Mouse (Mus musculus) hindbrain, embryonic 12.5 days (tissue): ENCODE data around the gene Mall. TPM values are rescaled to one million over a fixed set of nuclear protein-coding genes. Genes with fewer than 3 reads are reported as not detected.

Experiments used
- ATAC-seq: fragments of 200-750 bp; cut with Nextera tagmentation; 2 replicates; pipeline ENCODE4 v1.8.0; 2017; ENCODE audit warnings: moderate TSS enrichment; ENCODE audit not compliant: low FRiP score
- H3K27ac ChIP-seq: fragments of 300-500 bp; sonication (generic); 2 replicates; pipeline ENCODE4 v1.5.1; 2016; ENCODE audit warnings: mild to moderate bottlenecking
- H3K27me3 ChIP-seq: fragments of 300-500 bp; sonication (generic); 2 replicates; pipeline ENCODE4 v1.6.1; 2016; ENCODE audit warnings: mild to moderate bottlenecking
- H3K36me3 ChIP-seq: fragments of 300-500 bp; sonication (generic); 2 replicates; pipeline ENCODE4 v1.6.1; 2016; ENCODE audit warnings: mild to moderate bottlenecking
- H3K4me1 ChIP-seq: fragments of 300-500 bp; sonication (generic); 2 replicates; pipeline ENCODE4 v1.6.1; 2016
- H3K4me2 ChIP-seq: fragments of 300-500 bp; sonication (generic); replicated peaks from 2 replicates; pipeline ENCODE4 v1.6.1; 2016; ENCODE audit warnings: mild to moderate bottlenecking
- H3K4me3 ChIP-seq: fragments of 300-500 bp; sonication (generic); 2 replicates; pipeline ENCODE4 v1.5.1; 2016; ENCODE audit warnings: mild to moderate bottlenecking
- H3K9ac ChIP-seq: fragments of 300-500 bp; sonication (generic); 2 replicates; pipeline ENCODE4 v1.6.1; 2016; ENCODE audit warnings: mild to moderate bottlenecking, moderate library complexity
- H3K9me3 ChIP-seq: fragments of 300-500 bp; sonication (generic); replicated peaks from 2 replicates; pipeline ENCODE4 v1.6.1; 2016; ENCODE audit warnings: mild to moderate bottlenecking
- WGBS: fragments of 180-500 bp; shearing (Covaris S2); methylation state at CpG from one replicate; pipeline ENCODE4 v1.1.7; 2016; 5-methylcytosine and 5-hydroxymethylcytosine counted together
- polyA plus RNA-seq: library from polyadenylated mRNA; unstranded; fragments of >200 nt; fragmentation: Nextera tagmentation; extraction: Ambion mirVana; gene quantifications from 2 replicates; pipeline ENCODE4 v1.2.1, GENCODE M21; 2016

The Mall gene
- polyA plus RNA-seq, 1 experiment from 2014 or later, result 1.1 TPM

GRCm38 (mm10) chr2:127728146-127728545, 1.6 kb downstream of the Mall start:
- no peak overlapping the region for H3K9ac ChIP-seq
- peaks cover 8% of the 10 kb centered on the region for H3K4me1 ChIP-seq
- H3K27ac ChIP-seq, result no peak overlapping the region
- H3K4me2 ChIP-seq, result no peak overlapping the region
- H3K36me3 ChIP-seq, result no peaks in the 10 kb centered on the region
- H3K27me3 ChIP-seq, result peaks cover 22% of the 10 kb centered on the region
- H3K4me3 ChIP-seq, result no peak overlapping the region
- H3K9me3 ChIP-seq, result no peaks in the 10 kb centered on the region
- 80% methylated on average over 6 of the region's 6 CpGs for WGBS
- no peak for ATAC-seq

DNA sequence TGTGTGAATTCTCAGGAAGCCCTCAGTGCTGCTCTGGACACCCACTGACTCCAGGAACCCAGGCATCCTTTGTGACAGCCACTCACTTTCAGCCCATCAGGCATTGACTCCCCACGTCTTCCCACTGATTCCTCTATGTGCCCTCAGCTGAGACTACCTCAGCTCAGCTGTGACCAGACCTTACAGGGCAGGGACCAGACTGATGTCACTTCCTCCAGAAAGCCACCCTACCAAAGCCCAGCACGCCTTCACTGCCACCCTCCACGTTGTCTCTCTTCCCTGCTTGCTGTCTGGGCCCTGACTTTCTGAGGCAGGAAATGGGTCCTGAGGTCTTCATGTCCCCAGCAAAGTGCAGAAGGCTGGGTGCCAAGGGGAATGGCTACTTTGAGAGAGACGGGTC, 6.5 kb downstream of the Mall start:
- H3K36me3 ChIP-seq, result no peaks in the 10 kb centered on the region
- H3K9me3 ChIP-seq, result no peaks in the 10 kb centered on the region
- H3K4me3 ChIP-seq, result no peak overlapping the region
- 0 out of 2 replicates have a peak overlapping the region, but pooled peaks have one; percentile 30 for H3K27ac ChIP-seq
- 57% methylated on average over 4 of the region's 4 CpGs for WGBS
- ATAC-seq, result no peak
- no peak overlapping the region for H3K9ac ChIP-seq
- no peak overlapping the region for H3K4me2 ChIP-seq
- H3K4me1 ChIP-seq, result peaks cover 5% of the 10 kb centered on the region; the same call in 1 of the 2 replicates
- H3K27me3 ChIP-seq, result no peaks in the 10 kb centered on the region

GRCm38 (mm10) chr2:127722176-127722892, 7.4 kb downstream of the Mall start:
- no peak overlapping the region for H3K9ac ChIP-seq
- no peaks in the 10 kb centered on the region for H3K27me3 ChIP-seq
- peaks cover 5% of the 10 kb centered on the region; the same call in 1 of the 2 replicates for H3K4me1 ChIP-seq
- WGBS, result 60% methylated on average over 7 of the region's 7 CpGs
- no peak overlapping the region for H3K4me2 ChIP-seq
- ATAC-seq, result no peak
- H3K36me3 ChIP-seq, result no peaks in the 10 kb centered on the region
- peak overlapping the region; percentile 55; the same call in 1 of the 2 replicates for H3K27ac ChIP-seq
- no peaks in the 10 kb centered on the region for H3K9me3 ChIP-seq
- no peak overlapping the region for H3K4me3 ChIP-seq

DNA sequence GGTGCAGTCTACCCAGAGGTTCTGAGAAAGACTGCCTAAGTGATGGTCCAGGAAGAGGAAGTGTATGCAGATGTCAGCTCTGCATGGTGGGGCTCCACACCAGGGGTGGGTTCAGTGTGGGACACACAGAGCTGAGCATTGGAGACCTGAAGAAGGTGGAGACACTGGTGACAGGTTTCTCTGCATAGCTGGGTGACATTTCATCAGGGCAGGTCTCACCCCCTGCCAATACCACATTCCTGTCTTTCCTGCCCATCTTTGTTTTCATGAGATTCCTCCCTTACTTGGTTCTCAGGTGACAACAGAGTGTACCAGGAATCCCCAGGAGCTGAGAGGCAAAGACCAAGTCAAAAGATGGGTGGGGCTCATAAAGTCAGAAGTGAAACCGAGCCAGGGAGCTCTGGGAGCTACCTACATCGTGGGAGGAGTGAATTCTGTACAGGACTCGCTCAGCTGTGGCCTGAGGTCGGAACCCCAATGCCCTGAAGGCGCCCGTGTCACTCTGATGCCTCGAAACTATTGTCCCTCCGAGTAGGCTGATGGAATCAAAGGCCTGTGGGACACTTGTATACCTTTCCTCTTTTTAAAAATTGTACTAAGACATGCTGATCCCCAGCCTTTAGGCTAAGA, 10.8 kb downstream of the Mall start:
- Histone ChIP-seq H3K9me3 (no peaks in the 10 kb centered on the region), H3K4me1 (peaks cover 5% of the 10 kb centered on the region; the same call in 1 of the 2 replicates), H3K27ac (no peak overlapping the region), H3K27me3 (no peaks in the 10 kb centered on the region), H3K9ac (no peak overlapping the region), H3K36me3 (no peaks in the 10 kb centered on the region), H3K4me2 (no peak overlapping the region), H3K4me3 (no peak overlapping the region)
- no peak for ATAC-seq
- 62% methylated on average over 8 of the region's 8 CpGs for WGBS

GRCm38 (mm10) chr2:127714726-127715125, 15.0 kb downstream of the Mall start:
- 48% methylated on average over 3 of the region's 3 CpGs for WGBS

DNA sequence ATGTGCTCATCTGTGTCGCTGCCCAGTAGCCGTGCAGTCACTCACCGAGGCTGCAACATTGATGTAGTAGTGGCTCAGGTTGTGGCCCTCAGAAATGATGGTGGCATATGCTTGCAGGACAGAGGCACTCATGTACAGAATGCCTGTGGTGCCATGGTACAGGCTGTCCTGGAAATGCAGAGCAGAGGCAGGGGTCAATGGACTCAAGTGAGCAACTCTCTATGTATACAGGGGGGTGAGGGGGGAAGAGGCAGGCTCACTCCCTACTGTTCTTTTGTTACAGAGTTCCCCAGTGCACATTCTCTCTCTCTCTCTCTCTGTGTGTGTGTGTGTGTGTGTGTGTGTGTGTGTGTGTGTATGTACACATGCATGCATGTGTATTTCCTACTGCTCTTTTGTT, 20.9 kb downstream of the Mall start:
- H3K4me1 ChIP-seq, result no peaks in the 10 kb centered on the region
- H3K36me3 ChIP-seq, result no peaks in the 10 kb centered on the region
- no peaks in the 10 kb centered on the region for H3K27me3 ChIP-seq
- no peak for ATAC-seq
- no peak overlapping the region for H3K9ac ChIP-seq
- no peaks in the 10 kb centered on the region for H3K9me3 ChIP-seq
- no peak overlapping the region for H3K4me3 ChIP-seq
- 71% methylated on average over 3 of the region's 3 CpGs for WGBS
- H3K27ac ChIP-seq, result no peak overlapping the region
- H3K4me2 ChIP-seq, result no peak overlapping the region

More at GRCm38 (mm10) chr2:127714726-127715125, 15.0 kb downstream of the Mall start:
- Histone ChIP-seq H3K9ac (no peak overlapping the region), H3K4me1 (no peaks in the 10 kb centered on the region), H3K36me3 (no peaks in the 10 kb centered on the region), H3K4me3 (no peak overlapping the region), H3K27me3 (no peaks in the 10 kb centered on the region), H3K4me2 (no peak overlapping the region), H3K27ac (no peak overlapping the region), H3K9me3 (no peaks in the 10 kb centered on the region)
- ATAC-seq, result no peak

DNA sequence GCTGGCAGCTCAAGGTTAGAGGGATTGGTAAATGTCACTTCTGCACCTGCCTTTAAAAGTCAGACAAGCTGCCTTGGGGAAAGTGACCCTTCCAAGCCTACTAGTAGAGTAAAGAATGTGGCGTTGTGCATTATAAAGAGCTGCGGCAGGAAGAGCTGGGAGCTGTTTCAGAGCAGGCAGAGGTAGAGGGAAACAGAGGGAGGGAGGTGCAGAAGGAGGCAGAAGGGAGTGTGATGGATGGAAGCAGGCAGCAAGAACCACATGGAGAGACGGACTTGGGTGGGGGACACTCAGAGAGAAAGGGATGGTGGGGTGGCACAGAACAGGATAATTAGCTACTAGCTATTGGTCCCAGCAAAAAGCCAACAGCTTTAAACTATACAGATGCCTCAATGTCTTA, 21.7 kb downstream of the Mall start:
- Histone ChIP-seq H3K9me3 (no peaks in the 10 kb centered on the region), H3K27me3 (no peaks in the 10 kb centered on the region), H3K9ac (no peak overlapping the region), H3K4me2 (no peak overlapping the region), H3K4me3 (no peak overlapping the region), H3K36me3 (no peaks in the 10 kb centered on the region), H3K27ac (no peak overlapping the region), H3K4me1 (no peaks in the 10 kb centered on the region)
- 40% methylated on average over 3 of the region's 3 CpGs for WGBS
- ATAC-seq, result no peak

GRCm38 (mm10) chr2:127705267-127705666, 24.5 kb downstream of the Mall start:
- Histone ChIP-seq H3K36me3 (no peaks in the 10 kb centered on the region), H3K9ac (no peak overlapping the region), H3K4me2 (no peak overlapping the region), H3K9me3 (no peaks in the 10 kb centered on the region), H3K4me3 (no peak overlapping the region), H3K27ac (no peak overlapping the region), H3K4me1 (no peaks in the 10 kb centered on the region), H3K27me3 (no peaks in the 10 kb centered on the region)
- ATAC-seq, result no peak
- WGBS, result 83% methylated on average over 6 of the region's 6 CpGs

DNA sequence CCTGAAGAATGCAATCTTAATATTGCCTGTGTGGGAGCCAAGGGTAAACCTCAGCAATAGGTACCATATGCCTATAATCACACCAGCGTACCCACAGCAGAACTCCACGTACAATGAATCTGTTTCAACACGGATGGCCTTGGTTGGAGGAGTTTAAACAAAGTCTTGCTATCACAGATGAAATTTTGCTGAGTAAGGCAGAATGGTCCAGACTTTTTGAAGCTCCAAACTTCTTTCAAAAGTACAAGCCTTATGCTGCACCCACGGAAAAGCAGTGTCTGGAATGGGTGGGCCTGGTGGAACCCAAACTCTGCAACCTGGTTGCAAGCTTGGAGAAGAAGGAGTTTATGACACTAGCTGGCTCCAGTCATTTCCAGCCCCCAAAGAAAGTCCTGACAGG, 40.5 kb downstream of the Mall start:
- Histone ChIP-seq H3K4me1 (no peaks in the 10 kb centered on the region), H3K36me3 (no peaks in the 10 kb centered on the region), H3K9me3 (no peaks in the 10 kb centered on the region), H3K4me2 (no peak overlapping the region), H3K9ac (no peak overlapping the region), H3K4me3 (no peak overlapping the region), H3K27me3 (0 out of 2 replicates have a peak, but pooled peaks cover 5% of the 10 kb centered on the region), H3K27ac (no peak overlapping the region)
- WGBS, result 89% methylated on average over 4 of the region's 4 CpGs
- ATAC-seq, result no peak

DNA sequence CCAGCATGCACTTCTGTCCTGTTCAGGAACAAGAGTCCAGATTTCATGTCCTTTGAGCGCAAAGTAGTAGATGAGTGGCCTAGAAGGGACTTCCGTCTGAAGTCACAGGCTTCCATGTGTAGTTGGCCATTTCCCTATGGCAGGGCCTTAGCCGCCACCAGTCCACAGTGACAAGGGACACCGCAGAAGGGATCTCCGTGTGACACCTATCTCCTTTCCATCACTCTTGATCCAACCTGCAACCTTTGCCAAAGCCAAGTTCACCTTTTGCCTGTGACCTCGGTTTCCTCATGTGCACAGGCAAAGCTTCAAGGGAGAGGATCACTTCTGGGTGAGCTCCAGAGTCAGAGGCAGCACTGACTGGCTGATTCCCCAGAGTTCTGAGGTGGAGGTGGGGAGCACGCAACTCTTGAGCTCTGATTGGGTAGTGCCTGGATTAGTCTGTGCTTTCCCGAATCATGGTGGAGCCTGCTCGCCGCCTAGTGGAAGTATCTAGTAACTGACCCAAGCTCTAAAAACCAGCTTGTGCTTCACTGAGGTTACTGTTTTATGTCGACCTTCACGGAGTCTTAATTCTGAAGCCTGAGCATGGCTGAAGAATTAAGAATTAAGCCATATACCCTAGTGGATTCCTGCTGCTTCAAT, 45.9 kb downstream of the Mall start:
- Histone ChIP-seq H3K4me3 (no peak overlapping the region), H3K36me3 (no peaks in the 10 kb centered on the region), H3K27me3 (0 out of 2 replicates have a peak, but pooled peaks cover 5% of the 10 kb centered on the region), H3K9me3 (no peaks in the 10 kb centered on the region), H3K4me1 (0 out of 2 replicates have a peak, but pooled peaks cover 2% of the 10 kb centered on the region), H3K4me2 (no peak overlapping the region), H3K9ac (no peak overlapping the region), H3K27ac (no peak overlapping the region)
- ATAC-seq, result peak; percentile 60
- 42% methylated on average over 12 of the region's 12 CpGs for WGBS

- Histone ChIP-seq H3K27me3 (no peaks in the 10 kb centered on the region), H3K4me1 (no peaks in the 10 kb centered on the region), H3K36me3 (no peaks in the 10 kb centered on the region), H3K9me3 (no peaks in the 10 kb centered on the region), H3K9ac (no peak overlapping the region), H3K4me2 (no peak overlapping the region), H3K27ac (no peak overlapping the region), H3K4me3 (no peak overlapping the region)
- ATAC-seq, result no peak
- 30% methylated on average over 2 of the region's 2 CpGs for WGBS
Measured at GRCm38 (mm10) chr2:127667843-127668506, 61.8 kb downstream of the Mall start.

- H3K9ac ChIP-seq, result no peak overlapping the region
- no peaks in the 10 kb centered on the region for H3K9me3 ChIP-seq
- H3K27me3 ChIP-seq, result no peaks in the 10 kb centered on the region
- H3K27ac ChIP-seq, result no peak overlapping the region
- H3K4me1 ChIP-seq, result no peaks in the 10 kb centered on the region
- H3K4me3 ChIP-seq, result no peak overlapping the region
- H3K4me2 ChIP-seq, result no peak overlapping the region
- no peaks in the 10 kb centered on the region for H3K36me3 ChIP-seq
- ATAC-seq, result no peak
Measured at GRCm38 (mm10) chr2:127667015-127667414, 62.7 kb downstream of the Mall start.
